Mouse (Mus musculus) ES-E14 (cell line): ENCODE data around the gene Zfp362.

ENCODE experiments used
- CHD2 ChIP-seq: IDR thresholded peaks from 2 replicates; pipeline ENCODE4 v1.6.1; 2014; ENCODE audit warnings: mild to moderate bottlenecking, low read depth, low read length, inconsistent platforms
- HCFC1 ChIP-seq: IDR thresholded peaks from 2 replicates; pipeline ENCODE4 v1.6.1; 2012; ENCODE audit warnings: low read length, inconsistent platforms, borderline replicate concordance; ENCODE audit not compliant: insufficient read depth
- MAFK ChIP-seq: IDR thresholded peaks from 2 replicates; pipeline ENCODE4 v1.6.1; 2014; ENCODE audit warnings: mild to moderate bottlenecking, low read depth, low read length, inconsistent platforms; ENCODE audit not compliant: insufficient read depth
- ZC3H11A ChIP-seq: IDR thresholded peaks from 2 replicates; pipeline ENCODE4 v1.6.1; 2012; ENCODE audit warnings: low read depth, mild to moderate bottlenecking, inconsistent platforms, low read length, borderline replicate concordance

GRCm38 (mm10) chr4:128803569-128803968 is 2.3 kb downstream of the Zfp362 start:
- TF ChIP-seq CHD2 (no peak), HCFC1 (no peak), MAFK (no peak), ZC3H11A (no peak)
